Mouse (Mus musculus) lung, embryonic 16.5 days (tissue): ENCODE results near the gene Tmem184b. TPM values are rescaled to one million over a fixed set of nuclear protein-coding genes. Genes with fewer than 3 reads are reported as not detected.

Source experiments
- ATAC-seq: fragments of 200-750 bp; cut with Nextera tagmentation; 2 replicates; pipeline ENCODE4 v1.8.0; 2017; ENCODE audit warnings: low read depth, mild to moderate bottlenecking, moderate library complexity
- H3K27ac ChIP-seq: fragments of 300-500 bp; sonication (generic); 2 replicates; pipeline ENCODE4 v1.5.1; 2014; ENCODE audit warnings: mild to moderate bottlenecking, control low read depth, low read length
- H3K27me3 ChIP-seq: fragments of 300-500 bp; sonication (generic); 2 replicates; pipeline ENCODE4 v1.6.1; 2014; ENCODE audit warnings: low read depth, low read length, mixed read lengths; ENCODE audit not compliant: control insufficient read depth, insufficient read depth
- H3K36me3 ChIP-seq: fragments of 300-500 bp; sonication (generic); 2 replicates; pipeline ENCODE4 v1.6.1; 2014; ENCODE audit warnings: low read length; ENCODE audit not compliant: control insufficient read depth, insufficient read depth
- H3K4me1 ChIP-seq: fragments of 300-500 bp; sonication (generic); replicated peaks from 2 replicates; pipeline ENCODE4 v1.6.1; 2014; ENCODE audit warnings: low read length, mixed read lengths; ENCODE audit not compliant: control insufficient read depth, insufficient read depth
- H3K4me2 ChIP-seq: fragments of 300-500 bp; sonication (generic); 2 replicates; pipeline ENCODE4 v1.6.1; 2014; ENCODE audit warnings: low read depth, low read length, control low read depth
- H3K4me3 ChIP-seq: fragments of 300-500 bp; sonication (generic); 2 replicates; pipeline ENCODE4 v1.5.1; 2014; ENCODE audit warnings: mild to moderate bottlenecking, low read length, control low read depth
- H3K9ac ChIP-seq: fragments of 300-500 bp; sonication (generic); 2 replicates; pipeline ENCODE4 v1.6.1; 2014; ENCODE audit warnings: low read length, control low read depth
- H3K9me3 ChIP-seq: fragments of 300-500 bp; sonication (generic); 2 replicates; pipeline ENCODE4 v1.6.1; 2016; ENCODE audit warnings: low read length; ENCODE audit not compliant: control insufficient read depth
- WGBS: fragments of 180-500 bp; shearing (Covaris S2); extraction: QIAGEN DNeasy Blood & Tissue Kit; methylation state at CpG from one replicate; pipeline ENCODE4 v1.1.7; 2014; 5-methylcytosine and 5-hydroxymethylcytosine counted together
- polyA plus RNA-seq: library from polyadenylated mRNA; unstranded; fragments of >200 nt; fragmentation: Nextera tagmentation; extraction: Ambion mirVana; gene quantifications from 2 replicates; pipeline ENCODE4 v1.2.1, GENCODE M21; 2015

Tmem184b gene
- polyA plus RNA-seq, 1 experiment from 2014 or later, result 78.2 TPM

DNA sequence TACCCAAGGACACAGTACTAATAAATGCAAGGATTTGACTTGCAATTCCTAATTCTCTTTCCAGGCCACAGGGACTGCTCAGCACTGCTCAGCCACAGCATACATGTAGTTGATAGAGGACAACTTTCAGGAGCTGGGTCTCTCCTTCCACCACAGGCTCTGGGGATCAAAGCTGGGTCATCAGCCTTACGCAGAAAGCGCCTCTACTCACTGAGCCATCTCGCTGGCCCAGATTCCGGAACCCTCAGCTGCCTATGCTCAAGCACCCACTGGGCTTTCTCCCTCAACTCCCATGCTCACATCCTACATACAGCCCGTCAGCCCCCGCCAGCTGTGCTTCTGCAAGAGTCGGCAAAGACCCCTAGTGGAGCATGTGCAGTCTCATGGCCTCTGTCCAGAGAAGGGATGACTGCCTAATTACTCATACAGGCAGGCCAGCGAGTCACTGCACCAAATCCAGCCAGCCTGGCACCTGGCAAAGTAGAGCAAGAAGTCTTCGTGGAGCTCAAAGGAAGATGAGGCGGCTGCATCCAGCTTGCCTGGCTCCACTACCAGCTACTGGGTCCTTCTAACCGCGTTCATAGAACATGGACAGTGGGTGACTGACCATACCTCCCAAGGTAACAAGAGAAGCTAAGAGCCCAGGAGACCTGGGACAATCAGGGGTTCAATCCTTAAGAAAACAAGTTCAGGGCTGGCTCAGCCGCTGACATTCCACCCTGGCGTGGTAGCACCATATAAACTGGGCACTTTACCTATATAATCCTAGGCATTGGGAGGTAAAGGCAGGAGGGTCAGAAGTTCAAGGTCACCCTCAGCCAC is 3.9 kb downstream of the Tmem184b start:
- Histone ChIP-seq H3K4me3 (no peak overlapping the region), H3K36me3 (no peaks in the 10 kb centered on the region), H3K9ac (no peak overlapping the region), H3K4me2 (peak overlapping the region; percentile 1; the same call in 1 of the 2 replicates), H3K9me3 (no peaks in the 10 kb centered on the region), H3K4me1 (peaks cover 58% of the 10 kb centered on the region), H3K27me3 (no peaks in the 10 kb centered on the region), H3K27ac (0 out of 2 replicates have a peak overlapping the region, but pooled peaks have one; percentile 1)
- ATAC-seq, result no peak
- 67% methylated on average over 14 of the region's 14 CpGs for WGBS

DNA sequence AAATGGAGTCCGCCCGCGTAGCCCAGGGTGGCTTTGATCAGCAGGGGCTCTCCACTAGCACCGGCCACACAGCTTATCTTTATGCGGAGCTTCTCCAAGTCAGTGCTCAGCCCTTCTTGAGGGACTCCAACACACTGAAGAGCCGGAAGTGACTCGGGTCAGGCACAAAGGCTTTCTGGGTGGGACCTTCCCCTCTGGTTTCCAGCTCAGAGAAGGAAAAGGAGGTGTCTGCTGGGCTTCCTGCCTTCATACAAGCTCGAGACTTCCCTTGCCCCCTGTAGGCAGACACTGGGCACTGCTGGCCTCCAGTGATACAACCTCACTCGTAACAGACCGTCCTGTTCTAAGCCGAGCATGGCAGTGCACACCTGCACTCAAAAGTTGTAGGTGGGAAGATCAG is 6.6 kb downstream of the Tmem184b start:
- Histone ChIP-seq H3K4me1 (peaks cover 71% of the 10 kb centered on the region), H3K4me3 (peak overlapping the region; percentile 30), H3K27me3 (no peaks in the 10 kb centered on the region), H3K9me3 (no peaks in the 10 kb centered on the region), H3K27ac (0 out of 2 replicates have a peak overlapping the region, but pooled peaks have one; percentile 56), H3K9ac (peak overlapping the region; percentile 27; the same call in 1 of the 2 replicates), H3K4me2 (peak overlapping the region; percentile 40), H3K36me3 (no peaks in the 10 kb centered on the region)
- peak; percentile 11; the same call in 1 of the 2 replicates for ATAC-seq
- 72% methylated on average over 11 of the region's 11 CpGs for WGBS

- Histone ChIP-seq H3K9me3 (no peaks in the 10 kb centered on the region), H3K4me3 (peak overlapping the region; percentile 6; the same call in 1 of the 2 replicates), H3K36me3 (no peaks in the 10 kb centered on the region), H3K9ac (peak overlapping the region; percentile 26), H3K4me2 (peak overlapping the region; percentile 40; the same call in 1 of the 2 replicates), H3K27me3 (no peaks in the 10 kb centered on the region), H3K27ac (peak overlapping the region; percentile 21; the same call in 1 of the 2 replicates), H3K4me1 (peaks cover 73% of the 10 kb centered on the region)
- no peak for ATAC-seq
- 52% methylated on average over 6 of the region's 6 CpGs for WGBS
Measured at GRCm38 (mm10) chr15:79395281-79395680, 8.1 kb downstream of the Tmem184b start.

GRCm38 (mm10) chr15:79394842-79395241 is 8.5 kb downstream of the Tmem184b start:
- WGBS, result 22% methylated on average over 4 of the region's 4 CpGs
- H3K4me2 ChIP-seq, result peak overlapping the region; percentile 40; the same call in 1 of the 2 replicates
- peak; percentile 15; the same call in 1 of the 2 replicates for ATAC-seq

GRCm38 (mm10) chr15:79393101-79393500 is 10.3 kb downstream of the Tmem184b start:
- ATAC-seq, result no peak
- Histone ChIP-seq H3K4me2 (no peak overlapping the region), H3K4me1 (peaks cover 84% of the 10 kb centered on the region), H3K27ac (peak overlapping the region; percentile 65), H3K9me3 (no peaks in the 10 kb centered on the region), H3K9ac (no peak overlapping the region), H3K4me3 (no peak overlapping the region), H3K36me3 (no peaks in the 10 kb centered on the region), H3K27me3 (no peaks in the 10 kb centered on the region)
- 87% methylated on average over 6 of the region's 6 CpGs for WGBS

More at GRCm38 (mm10) chr15:79394842-79395241, 8.5 kb downstream of the Tmem184b start:
- Histone ChIP-seq H3K4me3 (no peak overlapping the region), H3K27me3 (no peaks in the 10 kb centered on the region), H3K4me1 (peaks cover 74% of the 10 kb centered on the region), H3K9me3 (no peaks in the 10 kb centered on the region), H3K36me3 (no peaks in the 10 kb centered on the region), H3K27ac (peak overlapping the region; percentile 21; the same call in 1 of the 2 replicates), H3K9ac (no peak overlapping the region)

- Histone ChIP-seq H3K9me3 (no peaks in the 10 kb centered on the region), H3K27me3 (no peaks in the 10 kb centered on the region), H3K27ac (peak overlapping the region; percentile 65), H3K4me1 (peaks cover 87% of the 10 kb centered on the region), H3K36me3 (no peaks in the 10 kb centered on the region), H3K4me2 (no peak overlapping the region), H3K9ac (no peak overlapping the region; the same call in 1 of the 2 replicates), H3K4me3 (no peak overlapping the region)
- ATAC-seq, result no peak
- 58% methylated on average over 5 of the region's 5 CpGs for WGBS
Measured at GRCm38 (mm10) chr15:79392527-79392926, 10.8 kb downstream of the Tmem184b start.

- ATAC-seq, result peak; percentile 92
- H3K36me3 ChIP-seq, result no peaks in the 10 kb centered on the region
- H3K9ac ChIP-seq, result no peak overlapping the region
- peak overlapping the region; percentile 65 for H3K27ac ChIP-seq
- H3K4me1 ChIP-seq, result peaks cover 86% of the 10 kb centered on the region
- no peaks in the 10 kb centered on the region for H3K27me3 ChIP-seq
- no peaks in the 10 kb centered on the region for H3K9me3 ChIP-seq
- H3K4me2 ChIP-seq, result no peak overlapping the region
- H3K4me3 ChIP-seq, result no peak overlapping the region
- 21% methylated on average over 7 of the region's 7 CpGs for WGBS
Measured at GRCm38 (mm10) chr15:79391447-79392093, 11.8 kb downstream of the Tmem184b start.

DNA sequence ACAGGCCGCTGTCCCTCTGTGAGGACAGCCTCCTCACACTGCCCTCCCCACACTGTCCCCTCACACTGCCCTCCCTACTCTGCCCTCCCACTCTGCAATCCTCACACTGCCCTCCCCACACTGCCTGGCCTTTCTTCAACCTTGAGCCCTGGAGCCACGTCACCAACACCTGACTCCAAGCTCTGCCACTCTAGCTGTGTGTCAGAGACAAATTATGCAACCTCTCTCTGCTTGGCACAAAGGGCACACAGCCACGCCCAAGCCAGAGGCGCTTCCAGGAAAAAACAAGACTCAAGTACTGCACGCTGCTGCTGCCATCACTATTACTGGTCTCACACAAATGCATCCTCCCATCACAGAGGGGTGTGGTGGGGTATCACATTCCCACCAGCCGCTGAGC is 12.9 kb downstream of the Tmem184b start:
- Histone ChIP-seq H3K9me3 (no peaks in the 10 kb centered on the region), H3K36me3 (no peaks in the 10 kb centered on the region), H3K27ac (peak overlapping the region; percentile 65), H3K4me2 (no peak overlapping the region), H3K27me3 (no peaks in the 10 kb centered on the region), H3K4me3 (no peak overlapping the region), H3K4me1 (peaks cover 79% of the 10 kb centered on the region), H3K9ac (no peak overlapping the region)
- no peak for ATAC-seq
- WGBS, result 50% methylated on average over 6 of the region's 6 CpGs

DNA sequence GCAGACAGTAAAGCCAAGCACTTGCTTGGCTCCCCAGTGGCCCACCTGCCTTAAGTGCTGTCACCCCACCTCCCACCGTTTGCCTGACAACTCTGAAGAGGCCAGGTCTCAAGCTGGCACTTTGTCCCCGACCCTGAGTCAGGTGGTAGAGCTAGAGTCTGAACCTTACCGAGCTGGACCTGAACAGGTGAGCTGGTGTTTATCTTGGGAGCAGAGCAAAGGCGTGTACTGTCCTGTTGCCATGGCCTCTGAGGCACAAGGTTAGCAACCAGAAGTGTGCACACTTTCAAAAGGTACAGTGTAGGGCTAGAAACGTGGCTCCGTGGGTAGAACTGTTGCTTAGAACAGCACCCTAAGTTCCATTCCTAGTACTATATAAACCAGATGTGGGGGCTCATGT is 15.2 kb downstream of the Tmem184b start:
- ATAC-seq, result no peak
- 0 out of 2 replicates have a peak overlapping the region, but pooled peaks have one; percentile 17 for H3K9ac ChIP-seq
- peaks cover 57% of the 10 kb centered on the region for H3K4me1 ChIP-seq
- H3K27me3 ChIP-seq, result no peaks in the 10 kb centered on the region
- peak overlapping the region; percentile 6; the same call in 1 of the 2 replicates for H3K27ac ChIP-seq
- WGBS, result 51% methylated on average over 6 of the region's 6 CpGs
- H3K4me2 ChIP-seq, result no peak overlapping the region
- no peak overlapping the region for H3K4me3 ChIP-seq
- no peaks in the 10 kb centered on the region for H3K36me3 ChIP-seq
- H3K9me3 ChIP-seq, result no peaks in the 10 kb centered on the region
